Mouse (Mus musculus) gastrocnemius, adult 2 months (tissue): ENCODE data around the gene Sult6b1. TPM values are rescaled to one million over a fixed set of nuclear protein-coding genes. Genes with fewer than 3 reads are reported as not detected.

Experiments
- DNase-seq: peaks from one replicate; pipeline ENCODE4 v3.0.0; 2022
- H3K27ac ChIP-seq: fragments of 200-600 bp; 2 replicates; pipeline ENCODE4 v1.8.1; 2022; ENCODE audit warnings: mild to moderate bottlenecking
- H3K4me3 ChIP-seq: fragments of 200-600 bp; 2 replicates; pipeline ENCODE4 v1.8.1; 2022; ENCODE audit warnings: mild to moderate bottlenecking, moderate library complexity
- CTCF ChIP-seq: fragments of 200-600 bp; IDR thresholded peaks from 2 replicates; pipeline ENCODE4 v1.8.1; 2022; ENCODE audit warnings: antibody characterized with exemption, mild to moderate bottlenecking, moderate library complexity
- intact Hi-C: fragments of 180-260 bp; cut with DNase I; formaldehyde crosslinking; loops from one replicate; pipeline ENCODE4 v1.15.1; 2025
- total RNA-seq, 2 experiments: library from RNA; stranded (reverse); gene quantifications; 2 replicates each; pipeline ENCODE4 v1.2.3; 2021

The Sult6b1 gene
- total RNA-seq, 2 experiments from 2014 or later: not detected

DNA sequence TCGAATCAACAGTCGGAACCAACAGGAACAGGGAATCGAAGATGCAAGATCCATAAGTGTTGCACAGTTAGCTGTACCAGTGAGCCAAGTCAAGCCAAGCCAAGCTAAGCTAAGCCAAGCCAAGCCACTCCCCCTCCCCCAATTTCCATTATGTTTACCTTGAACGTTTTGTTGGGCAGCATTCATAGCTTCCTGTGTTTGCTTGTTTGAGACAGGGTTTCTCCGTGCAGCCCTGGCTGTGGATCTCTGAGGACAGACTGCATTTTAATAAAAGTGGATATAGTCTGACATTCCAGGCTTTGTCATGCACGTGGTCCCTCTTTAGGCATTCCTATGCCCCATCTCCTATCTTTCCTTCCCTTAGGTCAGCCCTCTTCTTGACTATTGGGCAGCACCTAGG lies 9.0 kb upstream of the Sult6b1 start:
- TF ChIP-seq CTCF: no peak
- intact Hi-C loops: loop anchor here (2.0 to 5.0 kb wide), 2 partner anchors 21 to 78 kb away; partner anchors contain the start of genes Cebpz, Gpatch11, Heatr5b and Ndufaf7
- DNase-seq: no peak
- H3K27ac ChIP-seq: peak overlapping the region; percentile 92
- H3K4me3 ChIP-seq: peak overlapping the region; percentile 75

DNA sequence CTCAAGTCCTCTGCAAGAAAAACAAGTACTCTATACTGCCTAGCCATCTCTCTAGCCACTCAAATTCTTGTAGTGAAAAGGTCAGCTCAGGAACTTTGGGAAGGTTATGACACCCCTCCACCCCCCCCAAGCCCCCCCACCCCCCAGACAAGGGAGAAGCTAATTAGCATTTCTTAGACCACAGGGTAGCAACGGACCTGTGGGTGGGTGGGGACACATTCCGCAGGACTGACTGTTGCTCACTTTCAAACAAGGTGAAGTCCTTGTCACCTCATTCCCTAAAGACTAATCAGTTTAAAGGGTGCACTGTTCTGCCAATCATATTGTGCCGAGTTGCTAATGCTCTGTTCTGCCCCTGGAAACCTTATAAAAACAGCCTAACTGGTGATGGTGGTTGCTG lies 7.1 kb upstream of the Sult6b1 start:
- intact Hi-C loops: no loop called here
- no peak for TF ChIP-seq CTCF
- H3K27ac ChIP-seq: no peak overlapping the region
- DNase-seq: no peak
- no peak overlapping the region for H3K4me3 ChIP-seq

DNA sequence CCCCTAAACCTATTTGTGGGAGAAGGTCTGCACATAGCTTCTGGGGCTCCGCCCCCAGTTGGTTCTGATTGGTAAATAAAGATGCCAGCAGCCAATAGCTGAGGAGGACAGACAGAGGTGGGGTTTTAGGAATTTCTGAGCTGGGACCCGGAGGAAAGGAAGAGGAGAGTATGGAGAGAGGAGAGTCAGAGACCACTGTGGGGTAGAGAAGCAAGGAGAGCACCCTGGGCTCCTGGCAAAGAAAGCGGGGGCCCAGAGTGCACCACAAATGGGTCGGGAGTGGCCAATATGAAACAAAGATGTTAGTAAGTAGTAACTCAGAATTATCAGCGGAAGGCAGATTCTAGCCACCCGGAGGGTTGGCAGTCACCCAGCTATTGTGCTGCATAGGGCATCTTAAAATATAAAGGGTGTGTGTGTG lies 6.1 kb upstream of the Sult6b1 start:
- peak overlapping the region; percentile 56 for H3K4me3 ChIP-seq
- H3K27ac ChIP-seq: no peak overlapping the region
- DNase-seq: no peak
- intact Hi-C loops: no loop called here
- TF ChIP-seq CTCF: no peak

DNA sequence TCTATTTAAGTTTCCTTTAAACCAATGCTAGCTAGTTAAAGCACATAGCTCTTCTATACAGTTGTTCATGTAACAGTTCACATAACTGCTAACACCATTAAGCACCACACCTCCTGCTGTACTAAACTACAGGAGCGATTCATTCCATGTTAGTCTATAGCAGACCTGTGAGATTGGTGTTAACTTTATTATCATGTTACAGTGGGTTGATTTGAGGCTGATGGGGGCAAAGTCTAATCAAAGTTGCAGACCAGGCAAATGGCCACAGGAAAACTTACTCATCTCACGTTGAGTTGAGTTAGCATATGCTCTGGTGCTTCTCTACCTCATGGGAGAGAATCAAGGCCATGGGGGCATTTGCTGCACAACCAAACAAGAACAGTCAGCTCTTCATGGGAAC lies 2.6 kb upstream of the Sult6b1 start:
- no peak for DNase-seq
- Histone ChIP-seq H3K4me3 (no peak overlapping the region), H3K27ac (no peak overlapping the region)
- no peak for TF ChIP-seq CTCF
- intact Hi-C loops: no loop called here

DNA sequence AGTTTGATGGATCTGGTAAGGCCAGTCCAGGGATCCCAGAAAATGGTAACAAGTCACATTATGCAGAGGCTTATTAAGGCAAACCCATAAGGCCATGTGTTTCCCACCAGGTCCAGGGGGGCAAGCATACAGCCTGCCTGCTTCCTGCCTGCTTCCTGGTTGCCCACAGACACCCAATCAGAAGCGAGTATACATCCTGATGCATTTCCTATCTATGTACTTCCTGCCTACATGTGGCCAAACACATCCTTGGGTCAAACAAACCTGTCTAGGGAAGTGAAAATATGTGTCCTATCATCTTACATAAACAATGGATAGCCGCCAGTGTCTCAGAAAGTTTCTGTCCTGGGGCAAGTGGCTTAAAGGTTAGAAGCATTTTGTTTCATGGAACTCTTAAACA lies 3.6 kb downstream of the Sult6b1 start:
- DNase-seq: no peak
- TF ChIP-seq CTCF: no peak
- Histone ChIP-seq H3K27ac (no peak overlapping the region), H3K4me3 (no peak overlapping the region)
- intact Hi-C loops: no loop called here

GRCm38 (mm10) chr17:78895394-78895793 lies 11.4 kb downstream of the Sult6b1 start:
- DNase-seq: peak; percentile 34
- Histone ChIP-seq H3K27ac (no peak overlapping the region), H3K4me3 (no peak overlapping the region)
- TF ChIP-seq CTCF: peak; percentile 46
- intact Hi-C loops: no loop called here

DNA sequence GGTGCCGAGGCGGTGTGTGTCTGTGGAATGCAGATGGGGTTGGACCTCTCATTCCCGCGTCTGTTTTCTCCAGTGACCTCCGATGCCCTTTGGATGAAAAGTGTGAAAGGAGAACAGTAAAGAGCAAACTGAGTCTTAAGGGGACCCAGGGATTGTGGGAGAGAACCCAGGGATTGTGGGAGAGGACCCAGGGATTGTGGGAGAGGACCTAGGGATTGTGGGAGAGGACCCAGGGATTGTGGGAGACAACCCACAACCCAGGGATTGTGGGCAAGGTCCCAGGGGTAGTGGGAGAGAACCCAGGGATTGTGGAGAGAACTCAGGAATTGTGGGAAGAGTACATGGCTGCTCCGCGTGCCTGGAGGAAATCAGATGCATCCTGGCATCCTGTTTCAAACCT lies 11.8 kb downstream of the Sult6b1 start:
- no peak overlapping the region for H3K27ac ChIP-seq
- DNase-seq: no peak
- H3K4me3 ChIP-seq: no peak overlapping the region
- no peak for TF ChIP-seq CTCF
- intact Hi-C loops: no loop called here

DNA sequence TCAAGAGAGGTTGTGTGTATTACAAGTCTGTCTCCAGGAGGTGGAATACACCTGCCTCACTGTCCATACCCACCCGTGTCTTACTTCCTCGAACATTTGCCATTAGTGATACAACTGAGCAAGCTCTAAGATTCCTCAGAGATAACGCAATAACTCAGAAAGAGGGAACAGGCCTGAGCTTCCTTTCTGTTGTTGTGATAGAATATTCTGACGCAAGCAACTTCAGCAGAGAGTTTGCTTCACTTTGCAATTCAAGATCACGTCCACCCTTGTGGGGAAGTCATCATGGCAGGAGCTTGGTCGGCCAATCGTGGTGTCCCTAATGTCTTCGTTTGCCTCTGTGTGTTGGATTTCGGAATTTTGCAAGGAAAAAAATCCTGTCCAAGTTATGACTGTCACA lies 15.8 kb downstream of the Sult6b1 start:
- intact Hi-C loops: no loop called here
- DNase-seq: no peak
- Histone ChIP-seq H3K27ac (no peak overlapping the region), H3K4me3 (no peak overlapping the region)
- TF ChIP-seq CTCF: no peak

DNA sequence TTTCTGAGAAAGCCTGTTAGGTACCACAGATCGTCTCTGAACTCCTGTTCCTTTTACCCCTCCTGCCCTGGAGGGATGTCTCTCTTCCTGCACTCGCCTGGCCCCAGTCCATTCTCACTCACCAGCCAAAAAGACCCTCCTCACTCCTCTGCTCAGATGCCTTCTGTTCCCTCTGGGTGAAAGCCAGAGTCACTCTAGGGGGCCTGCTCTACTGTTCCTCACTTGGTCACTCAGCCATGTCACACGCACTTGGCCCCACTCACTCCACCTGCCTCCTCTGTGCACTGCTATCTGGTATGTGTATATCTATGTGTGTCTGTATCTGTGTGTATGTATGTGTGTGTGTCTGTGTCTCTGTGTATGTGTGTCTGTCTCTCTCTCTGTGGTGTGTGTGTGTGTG lies 17.6 kb downstream of the Sult6b1 start:
- TF ChIP-seq CTCF: no peak
- no peak overlapping the region for H3K27ac ChIP-seq
- H3K4me3 ChIP-seq: no peak overlapping the region
- intact Hi-C loops: no loop called here
- no peak for DNase-seq

DNA sequence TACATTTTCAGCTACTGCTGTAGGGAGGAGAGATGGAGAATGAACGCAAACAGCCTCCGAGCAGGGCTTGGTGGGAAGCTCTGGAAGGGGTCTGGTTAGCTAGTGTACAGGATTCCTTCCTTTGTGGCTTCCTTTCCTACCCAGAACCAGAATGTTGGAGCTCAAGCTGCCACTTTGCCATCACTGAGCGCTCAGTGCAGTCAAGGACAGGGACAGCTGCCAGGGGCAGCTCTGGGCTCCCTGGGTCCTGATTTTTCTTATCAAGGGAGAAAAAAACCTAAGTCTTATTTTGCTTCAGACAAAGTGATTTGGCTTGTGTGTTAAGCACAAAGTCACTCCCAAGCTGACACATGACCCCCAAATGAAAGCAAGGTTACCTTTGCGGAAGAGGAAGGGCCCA lies 18.2 kb downstream of the Sult6b1 start:
- Histone ChIP-seq H3K4me3 (no peak overlapping the region), H3K27ac (no peak overlapping the region)
- TF ChIP-seq CTCF: no peak
- DNase-seq: no peak
- intact Hi-C loops: no loop called here

GRCm38 (mm10) chr17:78885286-78886065 lies 21.3 kb downstream of the Sult6b1 start:
- intact Hi-C loops: no loop called here
- no peak overlapping the region for H3K27ac ChIP-seq
- no peak for TF ChIP-seq CTCF
- no peak overlapping the region for H3K4me3 ChIP-seq
- DNase-seq: no peak

- H3K27ac ChIP-seq: no peak overlapping the region
- no peak overlapping the region for H3K4me3 ChIP-seq
- intact Hi-C loops: no loop called here
- DNase-seq: no peak
- no peak for TF ChIP-seq CTCF
Measured at GRCm38 (mm10) chr17:78883291-78883690, 23.5 kb downstream of the Sult6b1 start.

GRCm38 (mm10) chr17:78882401-78883112 lies 24.2 kb downstream of the Sult6b1 start, which contains the start of gene Eif2ak2:
Gene Eif2ak2, minus strand, starts transcription at chr17:78882573.
- intact Hi-C loops: no loop called here
- DNase-seq: peak; percentile 88
- TF ChIP-seq CTCF: no peak
- Histone ChIP-seq H3K27ac (peak within 1 kb of the TSS; percentile 86), H3K4me3 (peak within 1 kb of the TSS; percentile 77)
